Mouse (Mus musculus): ENCODE measurements around the gene Plekhg3.
A peak's percentile ranks its signal among the peaks of the same experiment; 100 is the strongest.

Plekhg3 gene

GRCm38 (mm10) chr12:76528766-76529165 lies 1.9 kb upstream of the Plekhg3 start:
- DNase-seq: no peak

GRCm38 (mm10) chr12:76531986-76532925 lies 1.6 kb downstream of the Plekhg3 start:
- no peak for DNase-seq

- DNase-seq: no peak
Measured at GRCm38 (mm10) chr12:76532926-76533376, 2.3 kb downstream of the Plekhg3 start.

- DNase-seq: peak; percentile 39
Measured at GRCm38 (mm10) chr12:76533377-76534222, 2.9 kb downstream of the Plekhg3 start.

- no peak for DNase-seq
Measured at GRCm38 (mm10) chr12:76534233-76534632, 3.5 kb downstream of the Plekhg3 start.

GRCm38 (mm10) chr12:76534641-76535283 lies 4.1 kb downstream of the Plekhg3 start:
- no peak for DNase-seq

GRCm38 (mm10) chr12:76535471-76535900 lies 4.8 kb downstream of the Plekhg3 start:
- DNase-seq: peak; percentile 25

- DNase-seq: no peak
Measured at GRCm38 (mm10) chr12:76536591-76537153, 6.0 kb downstream of the Plekhg3 start.

GRCm38 (mm10) chr12:76537434-76537833 lies 6.7 kb downstream of the Plekhg3 start:
- DNase-seq: no peak

GRCm38 (mm10) chr12:76540169-76540568 lies 9.5 kb downstream of the Plekhg3 start:
- no peak for DNase-seq

- no peak for DNase-seq
Measured at GRCm38 (mm10) chr12:76540701-76541221, 10.1 kb downstream of the Plekhg3 start.

GRCm38 (mm10) chr12:76541475-76541874 lies 10.8 kb downstream of the Plekhg3 start:
- no peak for DNase-seq

- DNase-seq: no peak
Measured at GRCm38 (mm10) chr12:76541879-76542278, 11.2 kb downstream of the Plekhg3 start.

- peak; percentile 52 for DNase-seq
Measured at GRCm38 (mm10) chr12:76545786-76546370, 15.2 kb downstream of the Plekhg3 start.

- DNase-seq: peak; percentile 39
Measured at GRCm38 (mm10) chr12:76546383-76547276, 15.9 kb downstream of the Plekhg3 start.

GRCm38 (mm10) chr12:76547409-76548081 lies 16.9 kb downstream of the Plekhg3 start:
- DNase-seq: no peak

GRCm38 (mm10) chr12:76548082-76548423 lies 17.4 kb downstream of the Plekhg3 start:
- no peak for DNase-seq

GRCm38 (mm10) chr12:76549203-76549602 lies 18.5 kb downstream of the Plekhg3 start:
- no peak for DNase-seq

- DNase-seq: no peak
Measured at GRCm38 (mm10) chr12:76552321-76552720, 21.6 kb downstream of the Plekhg3 start.

- no peak for DNase-seq
Measured at GRCm38 (mm10) chr12:76552958-76553357, 22.3 kb downstream of the Plekhg3 start.
